Mouse (Mus musculus) left cerebral cortex, postnatal 4 days (tissue): Measurements from ENCODE around the gene Slc25a22. TPM values are rescaled to one million over a fixed set of nuclear protein-coding genes. Genes with fewer than 3 reads are reported as not detected.

Experiments
- DNase-seq: peaks from one replicate; pipeline ENCODE4 v3.0.0-alpha.2; 2022
- intact Hi-C: fragments of 180-260 bp; cut with DNase I; formaldehyde crosslinking; loops from one replicate; pipeline ENCODE4 v1.15.1; 2025
- total RNA-seq, 2 experiments: library from RNA; stranded (reverse); gene quantifications; 2 replicates each; pipeline ENCODE4 v1.2.3; 2021

The Slc25a22 gene
- 100 to 1,000 TPM; 196 to 217 TPM for total RNA-seq

DNA sequence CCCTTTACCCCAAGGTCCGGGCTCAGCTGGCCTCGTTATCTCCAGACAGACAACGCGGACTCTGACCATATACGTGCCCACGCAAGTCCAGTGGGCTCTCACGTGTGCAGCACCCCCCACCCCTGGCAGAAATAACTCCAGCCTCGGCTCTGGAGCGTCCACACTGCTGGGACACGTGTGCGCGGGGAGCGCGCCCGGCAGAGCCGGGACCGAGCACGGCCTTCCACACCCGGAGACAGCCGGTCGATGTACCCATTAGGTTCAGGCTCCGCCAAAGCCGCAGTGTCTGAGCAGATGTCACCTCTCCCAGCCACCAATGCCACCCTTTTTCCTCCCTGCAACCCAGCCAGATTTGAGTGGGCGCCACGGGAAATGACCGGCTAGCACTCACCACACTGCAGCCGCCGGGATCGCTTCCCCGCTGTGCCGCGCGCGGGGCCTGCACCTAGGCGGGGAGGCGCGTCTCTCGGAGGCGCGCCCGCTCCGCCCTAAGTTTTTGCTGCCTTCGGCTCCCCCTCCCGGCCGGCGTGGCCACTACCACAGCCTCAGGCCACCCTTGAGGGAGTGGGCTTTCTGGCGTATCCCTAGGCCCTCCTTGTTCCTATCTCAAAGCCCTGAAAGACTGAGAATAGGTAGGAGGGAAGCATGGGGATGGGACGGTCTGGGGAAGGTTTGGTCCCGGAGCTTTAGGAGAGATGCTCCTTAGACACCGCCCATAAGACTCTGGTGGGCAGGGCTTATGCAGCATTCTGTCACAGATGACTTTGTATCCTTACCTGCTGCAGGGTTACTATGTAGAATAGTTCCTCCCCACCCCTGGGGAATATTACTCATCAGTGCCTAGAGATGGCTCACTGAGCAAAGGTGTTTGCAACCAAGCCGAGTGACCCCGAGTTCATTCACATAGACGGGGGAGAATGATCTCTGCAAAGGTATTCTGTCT, at the start of gene Slc25a22:
Gene Slc25a22 (minus strand): TSS at position 715 of the 943 bp plus-strand sequence.
- intact Hi-C loops = no loop called here
- DNase-seq = peak; percentile 86

- intact Hi-C loops = no loop called here
- DNase-seq = no peak
Measured at GRCm38 (mm10) chr7:141487141-141487540, 49.4 kb upstream of the Slc25a22 start.

GRCm38 (mm10) chr7:141486239-141486638, 48.5 kb upstream of the Slc25a22 start:
- intact Hi-C loops = no loop called here
- no peak for DNase-seq

- intact Hi-C loops = no loop called here
Measured at GRCm38 (mm10) chr7:141485606-141486005, 47.9 kb upstream of the Slc25a22 start.

DNA sequence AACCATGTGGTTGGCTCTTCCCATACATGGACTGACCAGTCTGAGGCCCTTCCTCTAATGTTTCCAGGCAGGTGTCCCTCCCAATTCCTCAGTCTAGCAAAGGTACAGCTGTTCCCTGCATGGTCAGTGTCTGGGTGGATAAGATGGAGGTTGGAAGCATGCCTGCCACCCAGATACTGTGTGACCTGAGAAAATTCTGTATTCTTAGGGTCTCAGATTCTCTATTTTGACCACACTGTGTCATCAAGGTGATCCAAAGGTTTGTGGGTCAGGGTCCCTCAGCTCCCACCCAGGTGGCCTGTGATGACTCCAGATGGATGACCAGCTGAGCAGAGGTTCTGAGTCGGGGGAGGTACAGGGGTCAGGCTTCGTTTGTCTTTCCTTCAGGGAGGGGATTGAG, 47.5 kb upstream of the Slc25a22 start:
- no peak for DNase-seq
- intact Hi-C loops = no loop called here

More at GRCm38 (mm10) chr7:141485606-141486005, 47.9 kb upstream of the Slc25a22 start:
- peak; percentile 96 for DNase-seq

DNA sequence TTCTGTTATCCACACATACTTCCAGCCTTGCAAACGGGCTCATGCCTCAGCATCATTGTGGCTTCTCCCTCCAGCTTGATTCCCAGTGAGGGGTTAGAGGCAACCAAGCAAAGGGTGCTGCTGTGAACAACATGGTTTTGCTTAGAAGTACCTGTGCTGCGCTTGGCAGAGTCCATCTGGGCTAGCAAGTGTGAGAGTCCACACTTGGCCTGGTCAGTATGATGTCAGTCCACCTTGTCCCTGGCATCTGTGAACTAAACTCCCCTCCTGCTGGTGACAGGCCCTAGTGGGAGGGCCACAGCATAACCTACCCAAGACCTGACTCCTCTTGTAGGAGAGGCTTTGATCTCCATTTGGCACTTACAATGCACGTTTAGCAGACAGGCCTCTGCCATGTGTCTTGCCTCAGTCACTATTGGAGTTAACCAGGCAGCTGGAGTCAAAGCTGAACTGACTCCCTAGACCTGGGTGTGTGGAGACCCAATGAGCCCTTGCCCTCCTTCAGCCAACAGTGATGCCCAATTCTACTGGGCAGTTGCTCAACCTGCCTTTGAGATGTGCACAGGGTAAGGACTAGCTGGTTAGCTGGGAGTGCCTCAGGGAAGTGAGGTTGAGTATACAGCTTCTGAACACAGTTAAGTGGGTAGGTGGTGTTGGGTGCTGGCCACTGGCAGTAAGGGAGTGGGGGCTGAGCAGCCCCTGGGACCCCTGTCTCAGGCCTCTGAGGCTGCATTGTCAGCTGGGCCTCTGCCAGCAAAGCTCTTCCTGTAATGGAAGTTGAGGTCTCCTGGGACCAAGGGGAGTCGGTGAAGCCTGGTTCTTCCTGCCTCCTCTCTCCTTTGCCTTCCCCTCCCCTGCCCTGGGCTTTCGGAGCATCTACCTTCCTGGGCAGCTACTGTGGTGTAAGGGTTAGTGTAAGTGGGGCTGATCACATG, 46.8 kb upstream of the Slc25a22 start:
- no peak for DNase-seq
- intact Hi-C loops = loop anchor here (5.0 kb wide), 1 partner anchor 38 kb away; no protein-coding TSS in a partner anchor

DNA sequence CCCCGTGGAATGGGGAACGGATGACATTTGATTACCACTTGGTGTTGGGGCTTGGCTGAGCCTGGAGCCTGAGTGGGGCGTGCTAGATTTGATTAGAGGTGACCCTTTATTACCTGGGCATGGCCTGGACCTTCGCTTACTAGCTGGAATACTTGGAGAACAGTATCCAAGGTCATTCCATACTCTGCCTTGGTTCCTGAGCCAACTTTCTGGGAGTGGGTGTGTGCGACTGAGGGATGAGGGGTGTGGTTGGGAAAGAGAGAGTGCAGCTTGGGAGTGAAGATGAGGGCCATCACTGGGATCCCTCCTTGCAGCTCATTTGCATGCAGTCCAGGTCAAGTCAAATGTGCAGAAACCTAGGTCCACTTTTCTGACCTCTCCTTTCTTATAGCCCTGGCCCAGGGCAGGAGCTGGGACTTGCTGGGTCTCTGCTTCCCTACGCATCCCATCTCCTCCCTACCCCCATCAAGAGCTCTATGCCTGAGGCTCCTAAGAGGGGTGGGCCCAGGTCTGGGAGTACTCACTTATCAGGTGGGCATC, 45.5 kb upstream of the Slc25a22 start:
- intact Hi-C loops = loop anchor here (5.0 kb wide), 1 partner anchor 39 kb away; no protein-coding TSS in a partner anchor
- DNase-seq = no peak

- DNase-seq = no peak
- intact Hi-C loops = loop anchor here (5.0 kb wide), 1 partner anchor 40 kb away; no protein-coding TSS in a partner anchor
Measured at GRCm38 (mm10) chr7:141482531-141483024, 44.9 kb upstream of the Slc25a22 start.

GRCm38 (mm10) chr7:141481498-141482401, 44.1 kb upstream of the Slc25a22 start:
- DNase-seq = peak; percentile 77
- intact Hi-C loops = loop anchor here (5.0 kb wide), 1 partner anchor 41 kb away; no protein-coding TSS in a partner anchor

- intact Hi-C loops = loop anchor here (5.0 kb wide), 1 partner anchor 41 kb away; no protein-coding TSS in a partner anchor
- peak; percentile 68 for DNase-seq
Measured at GRCm38 (mm10) chr7:141480842-141481497, 43.3 kb upstream of the Slc25a22 start.

DNA sequence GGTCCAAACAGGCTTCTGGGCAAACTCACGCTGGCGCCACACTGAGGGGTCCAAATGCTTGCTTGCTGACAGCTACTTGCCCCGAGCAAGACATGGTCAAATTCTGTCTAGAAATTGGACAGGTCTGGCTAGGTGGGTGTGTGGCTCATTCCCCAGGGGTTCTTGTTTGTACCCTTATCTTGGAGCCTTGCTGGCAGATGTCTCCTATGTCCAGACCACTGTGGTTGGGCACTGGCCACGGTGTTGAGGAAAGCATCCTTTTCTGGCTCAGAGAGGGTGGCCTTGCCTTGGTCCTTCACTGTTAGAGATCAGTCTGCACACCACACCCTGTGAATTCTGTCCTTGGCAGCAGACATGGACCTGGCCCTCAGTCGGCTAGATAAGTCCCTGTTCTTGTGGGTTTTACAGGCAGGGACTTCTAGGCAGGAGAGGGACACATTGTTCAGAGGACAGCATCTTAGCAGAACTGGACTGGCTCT, 40.6 kb upstream of the Slc25a22 start:
- DNase-seq = no peak
- intact Hi-C loops = no loop called here

GRCm38 (mm10) chr7:141477578-141478269, 40.0 kb upstream of the Slc25a22 start:
- DNase-seq = no peak
- intact Hi-C loops = no loop called here

DNA sequence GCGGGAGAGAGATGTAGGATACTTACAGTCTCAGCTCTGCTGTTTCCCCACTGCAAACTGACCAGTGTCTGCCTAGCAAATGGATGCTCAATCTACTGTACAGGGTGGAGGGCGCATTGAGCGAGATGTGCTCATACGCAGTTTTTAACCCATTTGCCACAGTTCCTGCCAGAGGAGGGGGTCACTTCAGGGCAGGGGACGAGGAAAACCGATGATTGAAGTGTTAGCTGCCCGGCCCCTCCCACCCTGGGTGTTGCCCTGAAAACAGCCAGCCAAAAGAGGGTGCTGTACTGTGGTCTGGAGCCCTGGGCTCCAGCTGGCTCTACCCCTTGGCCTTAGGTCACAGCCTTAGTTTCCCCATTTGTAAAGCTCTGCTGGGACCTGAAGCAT, 39.3 kb upstream of the Slc25a22 start:
- no peak for DNase-seq
- intact Hi-C loops = no loop called here

DNA sequence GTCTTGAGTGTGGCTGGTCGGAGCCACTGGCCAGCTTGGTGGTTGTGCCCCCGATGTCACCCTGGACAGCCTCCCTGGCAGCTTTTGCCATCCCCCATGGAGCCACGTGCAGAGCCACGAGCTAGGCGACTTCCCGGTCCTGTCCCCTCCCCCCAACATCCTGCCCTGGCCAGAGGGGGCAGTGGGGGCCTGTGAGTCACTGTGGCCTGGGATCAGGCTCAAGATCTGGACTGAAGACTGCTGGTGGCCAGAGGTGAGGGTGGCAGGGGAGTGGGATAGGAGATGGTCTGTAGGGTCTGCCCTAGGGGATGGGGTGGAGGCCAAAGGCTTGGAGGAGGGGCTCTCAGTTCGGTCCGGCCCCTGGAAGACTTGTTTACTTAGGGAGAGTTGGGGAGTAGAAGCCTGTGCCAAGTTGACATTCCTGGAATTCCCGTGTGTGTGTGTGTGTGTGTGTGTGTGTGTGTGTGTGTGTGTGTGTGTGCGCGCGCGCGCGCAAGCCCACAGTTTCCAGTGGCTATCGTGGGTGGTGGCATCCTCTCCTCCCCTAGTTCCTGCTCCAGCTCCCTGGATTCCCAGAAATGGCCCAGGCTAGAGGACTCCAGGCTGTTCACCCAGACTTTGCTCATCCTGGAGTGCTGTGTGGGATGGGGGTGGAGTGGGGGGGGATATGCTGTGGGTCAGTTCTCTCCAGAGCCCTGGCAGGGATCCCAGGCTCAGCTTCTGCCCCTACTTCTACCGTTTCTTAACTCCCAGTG, 38.7 kb upstream of the Slc25a22 start:
- intact Hi-C loops = no loop called here

GRCm38 (mm10) chr7:141475805-141476158, 38.1 kb upstream of the Slc25a22 start:
- no peak for DNase-seq
- intact Hi-C loops = no loop called here

More for the DNA sequence above, 38.7 kb upstream of the Slc25a22 start:
- DNase-seq = no peak

GRCm38 (mm10) chr7:141475011-141475804, 37.5 kb upstream of the Slc25a22 start, which contains the start of the genes Polr2l and Tspan4:
Gene Polr2l, minus strand, starts transcription at chr7:141475132.
Gene Tspan4, plus strand, starts transcription at chr7:141475240.
- DNase-seq = peak; percentile 85
- intact Hi-C loops = no loop called here
